Mouse (Mus musculus) cerebellum, postnatal 25 days (tissue): ENCODE data around the gene Cope.

Source experiments
- DNase-seq, 2 experiments: peaks; one replicate each; pipeline ENCODE4 v3.0.0; 2021; ENCODE audit warnings: mixed read lengths in 2 of 2

The Cope gene

GRCm38 (mm10) chr8:70351035-70351999 is 49.0 kb downstream of the Cope start:
- peak; percentile 68 to 74 for DNase-seq

GRCm38 (mm10) chr8:70352000-70352384 is 49.7 kb downstream of the Cope start:
- peak in 1 of 2 experiments; percentile 47 for DNase-seq

DNA sequence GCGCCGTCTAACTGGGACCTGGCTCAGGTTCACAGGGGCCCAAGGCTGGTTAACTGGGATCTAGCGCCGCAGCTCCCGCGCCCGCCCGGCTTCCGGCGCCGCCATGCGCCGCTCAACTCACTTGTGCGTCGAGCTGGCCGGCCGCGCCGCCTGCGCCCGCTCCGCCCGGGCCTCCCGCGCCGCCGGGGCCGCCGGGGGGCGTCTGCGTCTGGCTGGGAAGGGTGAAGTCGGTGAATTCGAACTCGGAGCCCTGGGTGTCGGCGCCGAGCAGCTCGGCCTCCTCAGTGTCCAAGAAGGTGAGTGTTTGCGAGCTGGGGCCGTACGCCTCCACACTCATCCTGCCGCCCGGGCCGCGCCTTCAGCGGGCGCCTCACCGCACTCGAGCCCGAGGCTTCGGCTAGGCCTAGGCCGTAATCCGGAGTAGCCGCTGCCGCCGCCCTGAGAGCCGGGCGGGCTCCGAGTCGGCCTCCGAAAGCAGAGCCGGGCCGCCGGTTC is 50.4 kb downstream of the Cope start:
- no peak for DNase-seq

- DNase-seq = peak; percentile 100
Measured at GRCm38 (mm10) chr8:70353194-70353817, 51.0 kb downstream of the Cope start, which contains the start of gene Upf1. Gene Upf1 (minus strand): TSS chr8:70353278.

- no peak for DNase-seq
Measured at GRCm38 (mm10) chr8:70354004-70354403, 51.7 kb downstream of the Cope start.

DNA sequence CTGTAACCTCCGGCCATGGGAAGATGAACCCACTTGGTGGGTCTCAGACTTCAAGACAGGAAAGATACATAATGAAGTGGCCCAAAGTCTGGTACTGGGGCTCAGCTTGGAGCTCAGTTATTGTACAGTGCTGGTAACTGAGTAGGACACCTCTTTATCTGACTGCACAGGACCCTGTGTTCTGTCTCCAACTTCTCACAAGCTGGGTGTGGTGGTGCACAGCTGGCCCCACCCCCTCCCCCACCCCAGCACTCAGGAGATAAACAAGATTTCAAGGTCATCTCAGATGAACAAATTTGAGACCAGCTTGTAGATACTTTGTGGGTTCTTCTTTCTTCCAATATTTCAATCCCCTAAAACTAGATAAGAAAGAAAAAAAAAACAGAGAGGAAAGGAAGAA is 53.8 kb downstream of the Cope start:
- DNase-seq = no peak

- DNase-seq = peak in 1 of 2 experiments; percentile 51
Measured at GRCm38 (mm10) chr8:70359411-70359810, 57.1 kb downstream of the Cope start.

GRCm38 (mm10) chr8:70360769-70361168 is 58.5 kb downstream of the Cope start:
- peak in 1 of 2 experiments; percentile 48 for DNase-seq

GRCm38 (mm10) chr8:70361484-70362032 is 59.2 kb downstream of the Cope start:
- no peak for DNase-seq
